Mouse (Mus musculus) layer of hippocampus, adult 9-10 months (tissue): ENCODE measurements at regions not wholly inside any gene's neighbourhood (a gene's known extent, or its start where the extent isn't known, plus 50 kb on each side); places are given as distances from the start of the nearest gene placed in this dataset.

Experiments
- DNase-seq: peaks from one replicate; pipeline ENCODE4 v3.0.0; 2022; ENCODE audit warnings: low spot score

- no peak for DNase-seq
Observed at GRCm38 (mm10) chr1:90268131-90268691, 64.4 kb downstream of the Ackr3 start.

- no peak for DNase-seq
Observed at GRCm38 (mm10) chr1:90268951-90269350, 65.2 kb downstream of the Ackr3 start.

DNA sequence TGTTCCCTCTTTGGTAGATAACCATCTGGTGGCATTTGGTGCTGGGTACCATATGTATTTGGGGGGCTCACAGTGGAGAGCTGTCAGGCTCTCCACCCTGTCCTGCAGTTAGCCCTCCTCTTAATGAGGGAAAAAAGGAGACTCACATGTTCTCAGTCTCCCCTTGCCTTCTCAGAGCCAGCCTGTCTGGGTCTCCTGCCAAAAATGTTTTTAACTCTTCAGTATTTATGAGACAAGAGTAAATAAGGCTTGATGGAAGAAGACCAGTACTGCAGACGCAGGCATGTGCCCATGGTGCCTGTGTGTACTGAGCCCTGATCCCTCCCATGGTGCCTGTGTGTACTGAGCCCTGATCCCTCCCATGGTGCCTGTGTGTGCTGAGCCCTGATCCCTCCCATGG lies 66.1 kb downstream of the Ackr3 start:
- DNase-seq, result no peak

DNA sequence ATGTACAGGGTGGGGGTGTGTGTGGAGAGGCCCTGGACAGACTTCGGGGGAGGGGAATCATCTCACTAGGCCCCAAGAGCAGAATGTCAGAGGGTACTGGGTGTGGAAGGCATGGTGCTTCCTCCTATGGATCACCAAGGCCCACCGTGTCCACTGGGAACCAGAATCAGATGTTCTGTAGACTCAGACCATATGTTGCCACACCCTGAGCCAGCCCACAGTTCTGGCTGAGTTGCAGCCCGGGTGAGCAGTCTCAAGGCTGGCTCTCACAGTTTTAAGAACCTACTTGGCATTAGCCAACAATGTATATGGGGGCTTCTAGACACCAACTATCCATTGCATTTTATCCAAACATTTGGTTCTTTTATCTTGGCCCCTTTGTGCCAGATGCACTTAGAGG lies 67.5 kb downstream of the Ackr3 start:
- DNase-seq, result no peak

- no peak for DNase-seq
Observed at GRCm38 (mm10) chr1:90272411-90272810, 68.6 kb downstream of the Ackr3 start.

GRCm38 (mm10) chr1:90272830-90273628 lies 69.2 kb downstream of the Ackr3 start:
- no peak for DNase-seq

DNA sequence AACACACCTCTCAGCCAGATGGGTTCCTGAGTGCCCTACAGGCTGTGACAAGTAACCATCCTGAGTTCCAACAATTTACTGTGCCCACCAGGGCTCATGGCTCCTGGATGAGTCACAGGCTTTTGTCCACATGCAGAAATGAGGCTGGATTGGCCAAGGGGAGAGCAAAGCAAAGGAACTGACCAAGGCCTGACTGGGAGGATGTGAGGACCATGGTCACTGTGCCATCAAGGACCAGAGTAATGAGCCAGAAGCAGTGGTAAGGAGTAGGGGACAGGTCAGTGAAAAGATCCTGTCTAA lies 69.8 kb downstream of the Ackr3 start:
- no peak for DNase-seq

GRCm38 (mm10) chr1:90274968-90275651 lies 71.3 kb downstream of the Ackr3 start:
- no peak for DNase-seq

GRCm38 (mm10) chr1:90275786-90276520 lies 72.2 kb downstream of the Ackr3 start:
- no peak for DNase-seq

GRCm38 (mm10) chr1:90277486-90278255 lies 73.9 kb downstream of the Ackr3 start:
- DNase-seq, result no peak

GRCm38 (mm10) chr1:90279066-90279839 lies 75.5 kb downstream of the Ackr3 start:
- DNase-seq, result no peak

GRCm38 (mm10) chr1:90280227-90280626 lies 76.4 kb downstream of the Ackr3 start:
- DNase-seq, result no peak

DNA sequence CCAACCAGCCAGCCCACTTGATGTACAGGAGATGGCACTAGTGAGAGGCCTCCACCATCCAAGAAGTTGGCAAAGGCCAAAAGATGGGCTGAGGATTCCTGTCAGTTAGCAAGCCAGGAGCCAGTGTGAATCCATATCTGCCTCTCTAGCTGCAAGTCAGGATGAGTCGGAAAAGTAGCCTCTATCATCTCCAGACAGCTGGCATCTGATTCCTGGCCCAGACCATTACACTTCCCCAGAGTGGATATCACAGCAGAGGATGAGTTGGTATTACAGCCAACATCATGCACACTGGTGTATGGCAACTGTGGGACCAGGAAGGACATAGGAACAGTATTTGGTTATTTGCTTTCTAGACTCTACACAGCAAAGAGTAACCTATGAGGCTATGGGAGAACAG lies 77.5 kb downstream of the Ackr3 start:
- DNase-seq, result no peak

DNA sequence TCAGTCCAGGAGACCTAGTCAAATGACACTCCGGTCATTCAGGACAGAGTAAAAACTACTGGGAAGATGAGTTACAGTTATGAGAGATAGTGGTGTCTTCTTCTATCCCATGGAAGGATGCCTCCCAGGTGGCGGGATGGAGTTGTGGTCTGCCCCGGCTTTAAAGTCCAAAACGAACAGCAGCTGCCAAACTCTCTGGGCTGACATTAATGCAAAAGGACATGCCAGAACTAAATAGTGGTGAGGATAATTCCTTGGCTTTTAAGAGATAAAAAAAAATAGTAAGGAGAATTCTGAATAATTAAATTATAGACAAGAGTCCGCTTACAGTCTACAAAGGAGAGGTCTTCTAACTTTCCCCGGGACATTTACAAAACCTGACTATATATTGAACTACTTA lies 78.2 kb downstream of the Ackr3 start:
- DNase-seq, result no peak

- no peak for DNase-seq
Observed at GRCm38 (mm10) chr1:90282367-90282766, 78.6 kb downstream of the Ackr3 start.

- no peak for DNase-seq
Observed at GRCm38 (mm10) chr1:90283176-90283775, 79.5 kb downstream of the Ackr3 start.

DNA sequence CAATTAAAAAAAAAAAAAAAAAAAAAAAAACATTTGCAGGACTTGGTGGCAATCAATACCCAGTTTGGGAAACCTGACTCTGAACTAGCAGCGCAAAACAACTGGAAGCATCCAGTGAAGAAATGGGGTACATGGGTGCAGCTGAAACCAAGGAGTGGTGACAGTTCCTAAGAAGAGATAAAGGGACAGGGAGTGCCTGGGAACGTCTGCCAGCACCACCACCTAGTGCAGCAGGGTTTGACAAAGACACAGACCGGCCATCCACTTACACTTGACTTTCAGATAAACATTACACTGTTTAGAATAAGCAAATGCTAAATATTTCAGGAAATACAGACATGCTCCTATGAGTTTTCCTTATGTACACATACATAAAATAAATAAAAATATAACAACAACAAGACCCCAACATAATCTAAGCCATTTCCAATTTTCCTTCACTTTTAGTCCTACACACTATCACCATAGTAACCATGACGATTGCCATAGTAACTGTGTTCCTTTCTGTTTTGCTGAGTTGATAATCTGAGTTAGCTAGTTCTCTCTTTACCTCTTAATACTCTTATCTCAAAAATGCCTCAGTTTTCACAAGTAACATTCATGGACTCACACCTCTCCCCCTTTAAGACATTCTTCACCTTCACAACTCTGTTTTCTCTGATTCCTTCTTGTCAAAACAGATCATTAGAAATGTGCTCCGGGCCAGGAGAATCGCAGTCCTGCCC lies 80.3 kb downstream of the Ackr3 start:
- DNase-seq, result peak; percentile 37

DNA sequence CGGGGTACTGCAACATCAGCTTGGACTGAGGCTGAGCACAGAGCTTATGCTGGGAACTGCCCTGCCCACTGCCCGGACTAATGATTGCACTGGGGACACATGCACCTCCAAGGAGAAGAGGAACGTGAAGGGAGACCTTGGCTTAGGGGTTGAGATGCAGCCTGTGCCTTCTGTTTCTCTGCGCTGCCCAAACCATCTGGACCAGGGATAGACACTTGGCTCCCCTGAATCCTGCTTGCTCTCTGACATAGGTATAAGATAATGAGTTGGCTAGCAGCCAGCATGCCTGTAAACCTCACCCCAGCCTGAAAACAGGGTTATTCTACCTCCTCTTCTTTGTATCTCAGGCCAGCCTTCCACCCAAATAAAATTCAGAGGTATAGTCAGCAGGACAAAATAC lies 81.5 kb downstream of the Ackr3 start:
- DNase-seq, result no peak

DNA sequence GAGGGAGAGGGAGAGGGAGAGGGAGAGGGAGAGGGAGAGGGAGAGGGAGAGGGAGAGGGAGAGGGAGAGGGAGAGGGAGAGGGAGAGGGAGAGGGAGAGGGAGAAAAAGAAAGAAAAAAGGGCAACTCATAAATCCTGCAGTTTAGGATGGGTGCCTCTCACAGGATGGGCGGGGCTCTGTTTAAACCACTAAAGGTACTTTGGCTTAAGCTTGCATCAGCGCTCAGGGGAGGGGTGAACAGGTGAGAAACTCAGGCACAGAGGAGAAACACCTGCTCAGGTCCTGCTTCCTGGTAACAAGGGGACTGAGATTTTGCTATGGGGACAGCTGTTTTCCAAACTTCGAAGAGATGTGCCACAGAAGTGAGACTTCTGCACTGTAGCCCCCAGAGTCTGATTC lies 83.5 kb downstream of the Ackr3 start:
- DNase-seq, result no peak
